Mouse (Mus musculus) liver, embryonic 14.5 days (tissue): Measurements from ENCODE around the gene Leng9.

Source experiments
- CTCF ChIP-seq: IDR thresholded peaks from 2 replicates; pipeline ENCODE4 v1.5.1; 2016; ENCODE audit warnings: antibody characterized with exemption, low read depth, control low read depth
- EP300 ChIP-seq: IDR thresholded peaks from 2 replicates; pipeline ENCODE4 v1.6.1; 2016; ENCODE audit warnings: antibody characterized with exemption, low read depth

DNA sequence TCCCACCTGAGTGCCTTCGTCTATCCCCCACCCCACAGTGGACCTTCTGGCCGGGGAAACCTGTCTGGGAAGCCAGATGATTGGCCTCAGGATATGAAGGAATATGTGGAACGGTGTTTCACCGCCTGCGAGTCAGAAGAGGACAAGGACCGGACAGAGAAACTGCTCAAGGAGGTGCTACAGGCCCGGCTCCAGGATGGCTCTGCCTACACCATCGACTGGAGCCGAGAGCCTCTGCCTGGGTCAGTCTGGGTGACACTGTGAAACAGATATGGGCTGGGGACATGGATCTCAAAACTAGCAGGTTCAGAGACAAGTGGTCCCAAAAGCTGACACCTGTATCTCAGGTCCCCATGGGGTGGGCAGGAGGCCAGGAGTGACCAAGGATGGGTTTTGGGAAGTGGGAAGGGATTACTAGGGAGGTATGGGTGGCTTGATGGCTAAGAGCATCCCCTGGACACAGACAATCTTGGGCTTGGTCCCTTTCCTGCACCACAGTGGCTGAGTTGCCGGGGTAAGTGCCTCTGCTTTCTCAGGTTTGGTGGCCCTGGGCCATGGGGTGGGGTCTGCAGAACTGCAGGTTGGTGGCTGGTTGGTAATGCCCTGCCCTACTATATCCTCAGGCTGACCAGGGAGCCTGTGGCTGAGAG, 7.3 kb downstream of the Leng9 start:
- TF ChIP-seq CTCF = no peak
- TF ChIP-seq EP300 = no peak
